Mouse (Mus musculus) lung, adult 2 months (tissue): ENCODE measurements around the gene Gm10964.

ENCODE experiments used
- CTCF ChIP-seq: fragments of 200-500 bp; IDR thresholded peaks from 2 replicates; pipeline ENCODE4 v1.5.1; 2011; ENCODE audit warnings: mild to moderate bottlenecking, low read length, control low read depth; ENCODE audit not compliant: insufficient read depth
- POLR2A ChIP-seq: fragments of 200-500 bp; IDR thresholded peaks from 2 replicates; pipeline ENCODE4 v1.6.1; 2011; ENCODE audit warnings: low read depth, mild to moderate bottlenecking, control low read depth, low read length, borderline replicate concordance; ENCODE audit errors: extremely low read depth

DNA sequence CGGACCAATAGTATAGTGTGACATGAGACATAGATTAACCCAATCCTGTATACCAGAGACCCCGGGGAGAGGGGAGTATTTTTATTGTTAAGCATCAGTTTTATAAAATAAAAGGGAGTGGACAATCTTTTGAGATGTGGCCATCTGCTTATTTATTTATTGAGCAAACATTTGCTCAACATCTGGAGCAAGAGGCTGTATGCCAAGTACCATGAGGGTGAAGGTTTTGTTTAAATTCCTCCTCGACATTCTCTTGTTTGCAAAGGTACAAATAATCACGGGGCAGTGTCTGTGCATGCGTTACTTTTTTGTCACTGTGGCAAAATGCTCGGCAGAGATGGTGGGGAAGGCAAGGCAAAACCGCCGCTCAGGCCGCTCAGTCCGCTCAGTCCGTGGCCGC is 33.7 kb upstream of the Gm10964 start:
- TF ChIP-seq POLR2A, result no peak
- TF ChIP-seq CTCF, result no peak
